Mouse (Mus musculus) left cerebral cortex, adult 2 months (tissue): ENCODE measurements around the gene Leng8. TPM values are rescaled to one million over a fixed set of nuclear protein-coding genes. Genes with fewer than 3 reads are reported as not detected.

ENCODE experiments used
- DNase-seq, 2 experiments: peaks; one replicate each; pipeline ENCODE4 v3.0.0; 2021 to 2022; ENCODE audit warnings: low spot score in 2 of 2, mixed read lengths in 1 of 2; ENCODE audit errors: extremely low spot score in 1 of 2
- H3K27ac ChIP-seq: fragments of 200-600 bp; 2 replicates; pipeline ENCODE4 v1.8.1; 2022
- H3K4me3 ChIP-seq: fragments of 200-600 bp; 2 replicates; pipeline ENCODE4 v1.8.1; 2022
- CTCF ChIP-seq: fragments of 200-600 bp; IDR thresholded peaks from 2 replicates; pipeline ENCODE4 v1.8.1; 2022; ENCODE audit warnings: antibody characterized with exemption, mild to moderate bottlenecking, moderate library complexity
- intact Hi-C: fragments of 180-260 bp; cut with DNase I; formaldehyde crosslinking; loops from one replicate; pipeline ENCODE4 v1.15.1; 2025
- total RNA-seq, 2 experiments: library from RNA; stranded (reverse); gene quantifications; 2 replicates each; pipeline ENCODE4 v1.2.3; 2021

Leng8 gene
- total RNA-seq, 2 experiments from 2014 or later, result 178 to 184 TPM

GRCm38 (mm10) chr7:4167098-4167497, 30.3 kb downstream of the Leng8 start:
- no peak overlapping the region for H3K4me3 ChIP-seq
- DNase-seq, result no peak
- intact Hi-C loops, result no loop called here
- no peak overlapping the region for H3K27ac ChIP-seq
- no peak for TF ChIP-seq CTCF

- intact Hi-C loops, result no loop called here
- no peak for DNase-seq
- TF ChIP-seq CTCF, result no peak
- Histone ChIP-seq H3K27ac (no peak overlapping the region), H3K4me3 (no peak overlapping the region)
Observed at GRCm38 (mm10) chr7:4170193-4170938, 33.5 kb downstream of the Leng8 start.

- Histone ChIP-seq H3K4me3 (no peak overlapping the region), H3K27ac (no peak overlapping the region)
- no peak for DNase-seq
- no peak for TF ChIP-seq CTCF
- intact Hi-C loops, result no loop called here
Observed at GRCm38 (mm10) chr7:4178438-4178837, 41.6 kb downstream of the Leng8 start.

Other genes starting within 250 kb of the Leng8 start
- not detected for gene Gm14548, start 238.9 kb upstream of the Leng8 start, total RNA-seq
- gene Lilra6, start 221.5 kb upstream of the Leng8 start, total RNA-seq, result not detected
- gene Lair1, start 73.8 kb upstream of the Leng8 start, total RNA-seq, result 1 to 10 TPM; 5.5 to 8.9 TPM
- 100 to 1,000 TPM; 667 to 745 TPM for gene Ttyh1, start 17.6 kb upstream of the Leng8 start, total RNA-seq
- 1 to 10 TPM; 6.2 to 6.9 TPM for gene Leng9, start 13.3 kb downstream of the Leng8 start, total RNA-seq
- 1 to 10 TPM; 1.4 to 1.6 TPM for gene Cdc42ep5, start 27.8 kb downstream of the Leng8 start, total RNA-seq
- not detected for gene Lilra5, start 100.7 kb downstream of the Leng8 start, total RNA-seq
- gene Ncr1, start 200.7 kb downstream of the Leng8 start, total RNA-seq, result not detected